Mouse (Mus musculus) small intestine, adult 2 months (tissue): ENCODE results near the gene Mfsd12. TPM values are rescaled to one million over a fixed set of nuclear protein-coding genes. Genes with fewer than 3 reads are reported as not detected.

Experiments used
- H3K27ac ChIP-seq: fragments of 200-500 bp; 2 replicates; pipeline ENCODE4 v1.5.1; 2012; ENCODE audit warnings: low read depth, low read length, control low read depth, inconsistent platforms; ENCODE audit not compliant: insufficient read depth
- H3K27me3 ChIP-seq: fragments of 200-500 bp; 2 replicates; pipeline ENCODE4 v1.6.1; 2012; ENCODE audit warnings: mild to moderate bottlenecking, moderate library complexity, low read length, inconsistent platforms; ENCODE audit not compliant: control insufficient read depth, insufficient read depth
- H3K36me3 ChIP-seq: fragments of 200-500 bp; 2 replicates; pipeline ENCODE4 v1.6.1; 2012; ENCODE audit warnings: mild to moderate bottlenecking, low read length, control low read depth, inconsistent platforms; ENCODE audit not compliant: control insufficient read depth, insufficient read depth
- H3K4me1 ChIP-seq: fragments of 200-500 bp; 2 replicates; pipeline ENCODE4 v1.6.1; 2012; ENCODE audit warnings: low read length, inconsistent platforms, mixed read lengths; ENCODE audit not compliant: control insufficient read depth, insufficient read depth, insufficient read length
- H3K4me3 ChIP-seq: fragments of 200-500 bp; 2 replicates; pipeline ENCODE4 v1.5.1; 2012; ENCODE audit warnings: low read depth, mild to moderate bottlenecking, control low read depth, inconsistent platforms, low read length, moderate library complexity
- CTCF ChIP-seq: fragments of 200-500 bp; IDR thresholded peaks from 2 replicates; pipeline ENCODE4 v1.5.1; 2012; ENCODE audit warnings: low read depth, mild to moderate bottlenecking, control low read depth, inconsistent platforms, low read length, moderate library complexity, mixed read lengths; ENCODE audit not compliant: insufficient replicate concordance, insufficient read length; ENCODE audit errors: extremely low read depth
- POLR2A ChIP-seq: fragments of 200-500 bp; IDR thresholded peaks from 2 replicates; pipeline ENCODE4 v1.6.1; 2012; ENCODE audit warnings: low read depth, mild to moderate bottlenecking, control low read depth, inconsistent platforms, low read length, moderate library complexity
- WGBS: fragments of 180-500 bp; shearing (Covaris S2); methylation state at CpG from one replicate; pipeline ENCODE4 v1.1.7; 2018; 5-methylcytosine and 5-hydroxymethylcytosine counted together
- polyA plus RNA-seq: library from polyadenylated mRNA; depleted of rRNA; stranded (reverse); fragments of >200 nt; gene quantifications from 2 replicates; pipeline ENCODE4 v1.2.3, GENCODE M21; 2012

Mfsd12 gene
- polyA plus RNA-seq, 1 experiment: 22.7 TPM

- no peak overlapping the region for H3K4me3 ChIP-seq
- TF ChIP-seq POLR2A (0 out of 2 replicates have a peak, but pooled peaks have one; percentile 21), CTCF (no peak)
- WGBS: 77% methylated on average over 13 of the region's 13 CpGs
- H3K4me1 ChIP-seq: peaks cover 30% of the 10 kb centered on the region
- H3K36me3 ChIP-seq: peaks cover 16% of the 10 kb centered on the region
- no peaks in the 10 kb centered on the region for H3K27me3 ChIP-seq
- H3K27ac ChIP-seq: no peak overlapping the region
Measured at GRCm38 (mm10) chr10:81318589-81319329, 38.5 kb upstream of the Mfsd12 start.

DNA sequence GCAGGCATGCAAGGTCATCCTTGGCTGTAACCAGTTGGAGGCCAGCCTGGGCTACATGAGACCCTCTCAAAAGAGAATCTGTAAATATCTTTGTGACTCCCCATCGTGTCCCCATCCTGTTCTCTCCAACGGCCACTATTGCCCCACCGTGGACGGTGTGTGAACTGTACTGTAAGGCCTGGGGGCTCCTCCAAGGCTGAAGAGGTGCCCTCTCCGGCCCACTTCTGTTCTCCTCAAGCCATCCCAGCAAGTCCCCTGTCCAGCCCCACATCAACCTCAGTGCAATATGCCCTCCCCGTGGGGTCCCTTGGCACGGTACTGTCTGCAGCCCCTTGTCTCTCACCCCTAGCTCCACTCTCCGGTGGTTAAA, 38.0 kb upstream of the Mfsd12 start:
- WGBS: 29% methylated on average over 8 of the region's 8 CpGs
- Histone ChIP-seq H3K4me1 (peaks cover 30% of the 10 kb centered on the region), H3K4me3 (peak overlapping the region; percentile 65; the same call in 1 of the 2 replicates), H3K27me3 (no peaks in the 10 kb centered on the region), H3K27ac (peak overlapping the region; percentile 91; the same call in 1 of the 2 replicates), H3K36me3 (peaks cover 20% of the 10 kb centered on the region)
- TF ChIP-seq CTCF (no peak), POLR2A (no peak)

DNA sequence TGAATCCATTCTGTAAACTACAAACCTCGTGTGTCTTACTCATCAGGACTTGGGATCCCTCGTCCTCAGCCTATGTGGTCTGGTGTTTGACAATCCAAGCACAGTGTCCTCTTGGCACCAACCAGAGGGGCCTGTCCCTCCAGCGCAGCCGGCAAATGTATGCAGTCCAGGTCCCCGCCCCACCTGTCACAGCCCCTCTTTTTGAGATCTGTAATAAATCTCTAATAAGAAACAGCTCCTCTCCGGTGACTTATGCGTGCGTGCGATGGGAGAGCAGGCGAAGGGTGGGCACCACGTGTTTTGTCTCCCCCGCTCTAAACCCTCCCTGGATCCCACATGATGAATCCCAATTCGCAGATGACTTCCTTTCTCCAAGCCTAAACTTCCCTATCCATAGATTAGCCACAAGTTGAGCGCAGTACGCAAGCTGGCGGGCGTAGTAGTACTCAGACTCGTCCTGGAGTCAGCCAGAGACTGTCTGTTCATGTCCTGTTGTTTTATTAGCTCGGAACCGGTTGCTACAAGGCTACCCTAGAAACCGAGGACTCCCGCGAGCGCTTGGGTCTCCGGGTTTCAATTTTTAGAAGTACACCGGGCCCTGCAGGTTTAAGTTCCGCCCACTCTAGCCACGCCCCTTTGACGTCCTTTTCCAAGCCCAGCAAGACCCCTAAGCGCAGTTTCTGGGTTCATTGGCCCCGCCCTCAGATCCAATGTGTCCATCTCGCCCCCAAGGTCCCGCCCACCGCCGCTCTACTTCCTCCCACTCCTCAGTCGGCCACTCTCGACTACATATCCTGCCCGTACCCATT, 37.3 kb upstream of the Mfsd12 start:
- Histone ChIP-seq H3K27ac (peak overlapping the region; percentile 91), H3K4me1 (peaks cover 30% of the 10 kb centered on the region), H3K4me3 (peak overlapping the region; percentile 65), H3K27me3 (no peaks in the 10 kb centered on the region), H3K36me3 (peaks cover 26% of the 10 kb centered on the region)
- WGBS: under 1% methylated on average over 38 of the region's 38 CpGs
- no peak for TF ChIP-seq POLR2A
- no peak for TF ChIP-seq CTCF

DNA sequence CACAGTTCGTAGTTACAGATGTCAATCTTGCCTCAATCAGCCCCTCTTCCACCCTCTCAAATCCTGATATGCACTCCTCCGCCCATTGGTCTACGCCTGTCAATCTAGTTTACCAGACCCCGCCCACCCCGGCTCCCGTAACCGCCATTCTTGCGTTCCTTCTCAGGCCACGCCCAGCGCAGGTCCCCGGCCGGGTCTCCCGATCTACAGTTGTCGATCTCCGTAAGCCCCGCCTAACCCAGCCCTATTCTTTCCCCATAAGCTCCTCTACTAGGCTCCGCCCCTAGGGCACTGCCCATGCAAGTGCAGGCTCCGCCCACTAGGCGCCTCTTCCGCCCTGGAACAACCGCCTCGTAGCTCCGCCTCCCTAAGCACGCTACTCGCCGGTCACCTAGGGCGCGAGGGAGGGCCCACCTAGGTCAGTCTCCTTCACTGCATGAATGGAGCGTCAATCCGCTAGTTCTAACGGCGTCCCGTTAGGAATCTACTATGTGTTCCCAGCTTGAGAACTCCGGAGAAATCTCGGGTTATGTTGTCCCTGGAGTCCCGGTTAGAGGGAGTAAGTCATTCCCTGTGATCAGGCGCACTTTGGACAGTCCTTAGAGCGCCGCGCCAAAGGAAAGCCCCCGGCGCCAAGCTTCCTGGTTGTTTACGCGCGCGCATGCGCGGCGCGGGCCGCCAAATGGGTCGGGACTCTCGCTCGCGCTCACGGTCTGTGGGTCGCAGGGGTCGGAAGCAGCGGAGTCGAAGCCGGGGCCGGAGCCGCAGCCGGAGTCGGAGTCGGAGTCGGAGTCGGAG, 36.5 kb upstream of the Mfsd12 start, which contains the start of gene Cactin:
Gene Cactin (plus strand): TSS at position 554 of the 798 bp plus-strand sequence.
- peak; percentile 49; the same call in 1 of the 2 replicates for TF ChIP-seq POLR2A
- TF ChIP-seq CTCF: no peak
- H3K27me3 ChIP-seq: no peaks in the 10 kb centered on the region
- H3K4me3 ChIP-seq: peak within 1 kb of the TSS; percentile 82
- H3K4me1 ChIP-seq: peaks cover 30% of the 10 kb centered on the region
- peak within 1 kb of the TSS; percentile 91 for H3K27ac ChIP-seq
- peaks cover 34% of the 10 kb centered on the region for H3K36me3 ChIP-seq
- whole genome bisulfite sequencing: under 1% methylated on average over 68 of the region's 68 CpGs

DNA sequence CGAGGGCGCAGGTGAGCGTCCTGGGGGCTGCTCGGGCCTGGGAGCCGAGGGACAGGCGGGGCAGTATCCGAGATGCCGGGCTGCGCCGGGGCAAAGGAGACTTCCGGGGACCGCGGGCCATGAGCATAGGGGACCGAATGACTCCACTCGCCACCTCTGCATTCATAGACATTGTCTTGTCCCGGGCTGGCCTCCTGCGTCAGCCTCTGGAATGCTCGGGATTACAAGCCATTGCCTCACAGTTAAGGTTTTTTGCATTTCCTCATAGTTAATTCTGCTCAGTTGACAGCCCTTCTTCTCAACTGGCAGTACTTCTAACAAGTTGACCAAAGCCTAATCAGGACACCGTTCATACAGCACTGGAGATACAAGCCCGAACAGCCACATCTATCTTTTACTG, 35.9 kb upstream of the Mfsd12 start:
- peaks cover 41% of the 10 kb centered on the region for H3K36me3 ChIP-seq
- TF ChIP-seq POLR2A: no peak
- no peak for TF ChIP-seq CTCF
- WGBS: under 1% methylated on average over 20 of the region's 20 CpGs
- peak overlapping the region; percentile 88; the same call in 1 of the 2 replicates for H3K27ac ChIP-seq
- peaks cover 30% of the 10 kb centered on the region for H3K4me1 ChIP-seq
- no peaks in the 10 kb centered on the region for H3K27me3 ChIP-seq
- peak overlapping the region; percentile 82 for H3K4me3 ChIP-seq

DNA sequence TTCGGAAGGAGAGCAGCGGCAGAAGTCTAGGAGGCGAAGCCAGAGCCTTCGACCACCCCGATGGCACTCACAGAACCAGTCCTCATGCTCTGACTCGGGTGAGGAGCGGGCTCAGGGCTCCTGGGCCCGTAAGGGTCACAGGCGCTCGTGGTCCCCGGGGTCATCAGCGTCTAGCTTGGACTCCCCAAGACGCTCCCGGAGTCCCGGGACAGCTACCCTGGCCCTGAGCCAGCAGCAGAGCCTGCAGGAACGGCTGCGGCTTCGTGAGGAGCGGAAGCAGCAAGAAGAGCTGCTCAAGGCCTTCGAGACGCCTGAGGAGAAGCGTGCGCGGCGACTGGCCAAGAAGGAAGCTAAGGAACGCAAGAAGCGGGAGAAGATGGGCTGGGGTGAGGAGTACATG, 34.8 kb upstream of the Mfsd12 start:
- no peak overlapping the region; the same call in 1 of the 2 replicates for H3K4me3 ChIP-seq
- TF ChIP-seq CTCF (no peak), POLR2A (no peak)
- 91% methylated on average over 27 of the region's 27 CpGs for WGBS
- no peak overlapping the region for H3K27ac ChIP-seq
- H3K4me1 ChIP-seq: peaks cover 23% of the 10 kb centered on the region
- no peaks in the 10 kb centered on the region for H3K27me3 ChIP-seq
- H3K36me3 ChIP-seq: peaks cover 49% of the 10 kb centered on the region

DNA sequence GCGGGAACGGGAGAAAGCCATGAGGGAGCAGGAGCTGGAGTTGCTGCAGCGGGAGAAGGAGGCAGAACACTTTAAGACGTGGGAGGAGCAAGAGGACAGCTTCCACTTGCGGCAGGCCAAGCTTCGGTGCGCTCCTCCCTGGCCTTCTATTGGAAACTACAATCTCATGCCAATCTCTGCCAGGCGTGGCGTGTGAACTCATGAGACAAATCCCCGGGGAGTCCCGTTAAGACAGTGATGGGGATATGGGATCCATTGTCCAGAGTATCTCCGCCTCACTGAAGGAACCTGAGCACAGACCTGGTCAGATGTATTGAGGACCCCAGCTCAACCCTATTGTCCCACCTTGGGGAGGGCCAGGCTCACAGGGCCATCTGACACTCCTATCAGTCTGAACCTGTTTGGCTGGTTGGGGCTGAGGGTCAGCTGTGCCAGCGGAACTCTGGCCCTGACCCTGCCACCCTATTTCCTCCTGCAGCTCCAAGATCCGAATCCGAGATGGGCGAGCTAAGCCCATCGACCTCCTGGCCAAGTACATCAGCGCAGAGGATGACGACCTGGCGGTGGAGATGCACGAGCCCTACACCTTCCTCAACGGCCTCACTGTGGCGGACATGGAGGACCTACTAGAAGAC, 34.0 kb upstream of the Mfsd12 start:
- no peak overlapping the region for H3K4me3 ChIP-seq
- H3K36me3 ChIP-seq: peaks cover 49% of the 10 kb centered on the region
- H3K4me1 ChIP-seq: peaks cover 18% of the 10 kb centered on the region
- 89% methylated on average over 23 of the region's 23 CpGs for WGBS
- TF ChIP-seq POLR2A (no peak), CTCF (no peak)
- H3K27me3 ChIP-seq: no peaks in the 10 kb centered on the region
- no peak overlapping the region for H3K27ac ChIP-seq
